Comparison of ENCODE assay signal across 10 mouse cellular contexts in the genomic region with DNA sequence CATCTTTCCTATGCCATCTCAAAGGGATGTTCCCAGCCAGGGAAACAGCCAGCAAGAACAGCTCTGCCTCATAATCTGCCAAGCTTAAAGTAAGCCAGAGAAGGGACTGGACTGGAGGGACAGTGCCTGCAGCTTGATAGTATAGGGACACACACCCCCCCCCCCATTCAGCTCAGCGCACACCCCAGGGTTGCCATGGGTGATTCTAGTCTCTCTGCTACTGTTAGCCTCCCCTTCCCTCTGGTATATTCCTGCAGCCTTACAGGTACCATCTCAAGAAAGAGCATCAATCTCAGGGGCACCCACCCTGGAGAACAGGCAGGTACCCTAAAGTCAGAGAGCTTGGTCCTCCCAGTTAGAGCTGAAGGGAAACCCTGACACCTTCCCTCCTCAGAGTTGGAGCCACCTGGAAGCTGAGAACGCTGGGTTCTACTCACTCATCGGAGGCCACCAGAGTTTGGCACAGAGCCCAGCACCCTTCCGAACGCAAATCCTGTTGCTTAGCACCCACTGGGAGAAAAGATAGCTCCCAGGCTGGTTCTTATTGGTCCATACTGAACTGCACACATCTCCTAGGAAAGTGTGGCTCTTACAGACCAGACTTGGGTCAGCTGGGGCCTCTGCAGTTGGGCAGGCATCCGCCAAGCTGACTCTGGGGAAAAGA.
DNase-seq lines count a peak whose midpoint lies in the region; ATAC-seq and TF ChIP-seq lines count a peak whose summit lies in the region.
"Had no signal": no experiment of that assay in that cellular context is flagged by ENCODE, and none has a peak within 500 bp of the region (broad histone marks: within the 10 kb centered on the region; RNA-seq: fewer than 3 reads in every experiment).

No protein-coding gene starts in this region.

- 54% methylated on average over 6 of the region's 6 CpGs for WGBS in midbrain, embryonic 15.5 days
- 92% methylated on average over 6 of the region's 6 CpGs for WGBS in midbrain, embryonic 10.5 days

- H3K27me3 ChIP-seq in midbrain, embryonic 15.5 days (replicated peaks) = no peaks in the 10 kb centered on the region
- peaks cover 14% of the 10 kb centered on the region for H3K27me3 ChIP-seq in midbrain, embryonic 10.5 days (ENCODE audit: low read depth, poor library complexity, severe bottlenecking)

- no peak overlapping the region for H3K4me2 ChIP-seq in midbrain, embryonic 15.5 days
- H3K4me2 ChIP-seq: limb, embryonic 12.5 days had no signal

- peak; percentile 51 for DNase-seq in gastrocnemius, adult 2 months
- DNase-seq in gastrocnemius, adult 18-20 months (ENCODE audit: low spot score) = no peak
- DNase-seq in midbrain, embryonic 10.5 days (ENCODE audit: low spot score) = no peak
- peak; percentile 73 to 87 for DNase-seq in layer of hippocampus, postnatal 14 days (ENCODE audit: low spot score in 2 of 2)
- DNase-seq in right cerebral cortex, postnatal 4 days = peak; percentile 89
- no peak for DNase-seq in thymus, postnatal 36 days
- DNase-seq in kidney, postnatal 14 days = no peak
- DNase-seq: cerebellum, adult 2 months had no signal

- no peak for TF ChIP-seq CTCF in gastrocnemius, adult 2 months (IDR thresholded peaks at IDR 0.05)

- intact Hi-C loops in gastrocnemius, adult 2 months (cut with DNase I) = no loop called here

- H3K4me3 ChIP-seq in gastrocnemius, adult 2 months = no peak overlapping the region
- H3K4me3 ChIP-seq in midbrain, embryonic 15.5 days = no peak overlapping the region
- H3K4me3 ChIP-seq in midbrain, embryonic 10.5 days = no peak overlapping the region
- H3K4me3 ChIP-seq: limb, embryonic 12.5 days had no signal

- no peaks in the 10 kb centered on the region for H3K4me1 ChIP-seq in midbrain, embryonic 15.5 days
- peaks cover 20% of the 10 kb centered on the region for H3K4me1 ChIP-seq in midbrain, embryonic 10.5 days

- H3K9me3 ChIP-seq in midbrain, embryonic 15.5 days = no peaks in the 10 kb centered on the region
- H3K9me3 ChIP-seq in midbrain, embryonic 10.5 days (replicated peaks) = no peaks in the 10 kb centered on the region
- H3K9me3 ChIP-seq: limb, embryonic 12.5 days had no signal

- no peaks in the 10 kb centered on the region for H3K36me3 ChIP-seq in midbrain, embryonic 15.5 days (replicated peaks)
- H3K36me3 ChIP-seq in midbrain, embryonic 10.5 days = no peaks in the 10 kb centered on the region
- H3K36me3 ChIP-seq: limb, embryonic 12.5 days had no signal

- ATAC-seq in midbrain, embryonic 15.5 days (replicated peaks) = 0 out of 2 replicates have a peak, but pooled peaks have one; percentile 45

- H3K9ac ChIP-seq in midbrain, embryonic 15.5 days = no peak overlapping the region
- H3K9ac ChIP-seq: limb, embryonic 12.5 days had no signal

- H3K27ac ChIP-seq in gastrocnemius, adult 2 months = peak overlapping the region; percentile 51
- no peak overlapping the region for H3K27ac ChIP-seq in midbrain, embryonic 15.5 days
- no peak overlapping the region for H3K27ac ChIP-seq in midbrain, embryonic 10.5 days (replicated peaks)
- H3K27ac ChIP-seq: limb, embryonic 12.5 days had no signal

Comparison
In these comparisons a context has a peak if more than half of its experiments do, and no peak if none do; other contexts are left out.
1. DNase-seq: peak in gastrocnemius, adult 2 months (single experiment), layer of hippocampus, postnatal 14 days (2 of 2) and right cerebral cortex, postnatal 4 days (single experiment); none in gastrocnemius, adult 18-20 months (single experiment), midbrain, embryonic 10.5 days (single experiment), thymus, postnatal 36 days (0 of 2) and kidney, postnatal 14 days (single experiment).